Mouse (Mus musculus) testis, adult 2 months (tissue): ENCODE results near the gene Pbx4.

Experiments used
- CTCF ChIP-seq: fragments of 200-500 bp; IDR thresholded peaks from 2 replicates; pipeline ENCODE4 v1.5.1; 2012; ENCODE audit warnings: low read depth, mild to moderate bottlenecking, inconsistent platforms, low read length, moderate library complexity; ENCODE audit not compliant: control insufficient read depth, insufficient read depth, insufficient replicate concordance
- POLR2A ChIP-seq: fragments of 200-500 bp; IDR thresholded peaks from 2 replicates; pipeline ENCODE4 v1.6.1; 2012; ENCODE audit warnings: low read depth, mild to moderate bottlenecking, inconsistent platforms, low read length, moderate library complexity; ENCODE audit not compliant: control insufficient read depth

- TF ChIP-seq CTCF (peak; percentile 36; the same call in 1 of the 2 replicates), POLR2A (no peak)
These were observed 58.5 kb downstream of the Pbx4 start for GRCm38 (mm10) chr8:69890813-69891241.
